Mouse (Mus musculus) adrenal gland, adult 2 months (tissue): ENCODE results near the gene Fkbp1a. TPM values are rescaled to one million over a fixed set of nuclear protein-coding genes. Genes with fewer than 3 reads are reported as not detected.

ENCODE experiments used
- DNase-seq: peaks from one replicate; pipeline ENCODE4 v3.0.0; 2021
- polyA plus RNA-seq: library from polyadenylated mRNA; depleted of rRNA; stranded (reverse); fragments of >200 nt; gene quantifications from 2 replicates; pipeline ENCODE4 v1.2.3, GENCODE M21; 2012; rRNA removed
- total RNA-seq, 2 experiments: library from RNA; stranded (reverse); gene quantifications; 2 replicates each; pipeline ENCODE4 v1.2.3; 2021

The Fkbp1a gene
- total and polyA plus RNA-seq, 3 experiments, result 99.4 to 292 (median 226) TPM

- DNase-seq, result peak; percentile 73
These were observed 67.7 kb downstream of the Fkbp1a start for GRCm38 (mm10) chr2:151609974-151610373.

Other genes starting within 250 kb of the Fkbp1a start
- gene 4921509C19Rik, start 66.3 kb upstream of the Fkbp1a start, total RNA-seq, result not detected
- not detected in 2 replicates for gene 4921509C19Rik, start 66.3 kb upstream of the Fkbp1a start, polyA plus RNA-seq
- 100 to 1,000 TPM; 139 to 162 TPM for gene Nsfl1c, start 48.3 kb upstream of the Fkbp1a start, total RNA-seq
- 26.8 and 35.2 TPM in 2 replicates for gene Nsfl1c, start 48.3 kb upstream of the Fkbp1a start, polyA plus RNA-seq
- gene Sdcbp2, start 30.1 kb downstream of the Fkbp1a start, total RNA-seq, result 1 to 10 TPM in 1 of 2 experiments, under 1 TPM in 1; 0.81 to 1.2 TPM
- gene Sdcbp2, start 30.1 kb downstream of the Fkbp1a start, polyA plus RNA-seq, result 0.47 and 0.57 TPM in 2 replicates
- 10 to 100 TPM; 11.5 to 19.6 TPM for gene Snph, start 90.1 kb downstream of the Fkbp1a start, total RNA-seq
- gene Snph, start 90.1 kb downstream of the Fkbp1a start, polyA plus RNA-seq, result 5.2 and 10.2 TPM in 2 replicates
- not detected for gene Rad21l, start 126.0 kb downstream of the Fkbp1a start, total RNA-seq
- not detected in 2 replicates for gene Rad21l, start 126.0 kb downstream of the Fkbp1a start, polyA plus RNA-seq
- gene Tmem74b, start 159.5 kb downstream of the Fkbp1a start, total RNA-seq, result 1 to 10 TPM in 1 of 2 experiments, under 1 TPM in 1; 0.35 to 1.1 TPM
- 1.2 and 1.8 TPM in 2 replicates for gene Tmem74b, start 159.5 kb downstream of the Fkbp1a start, polyA plus RNA-seq
- gene Psmf1, start 201.7 kb downstream of the Fkbp1a start, total RNA-seq, result 10 to 100 TPM; 35.8 to 39.7 TPM
- gene Psmf1, start 201.7 kb downstream of the Fkbp1a start, polyA plus RNA-seq, result 38.3 and 47.1 TPM in 2 replicates